Mouse (Mus musculus): ENCODE data around the gene Reg4. TPM values are rescaled to one million over a fixed set of nuclear protein-coding genes. Genes with fewer than 3 reads are reported as not detected.

Reg4 gene
- total RNA-seq (2014; rRNA removed) (not detected in 2 replicates), polyA plus RNA-seq (2015; fragmentation: Nextera tagmentation; extraction: Ambion mirVana) (not detected in 2 replicates)

- no peak within 1 kb of the TSS for H3K9ac ChIP-seq
- H3K4me3 ChIP-seq (ENCODE audit: low read depth, low read length): no peak within 1 kb of the TSS
- ATAC-seq (no peak), DNase-seq (no peak)
- no peak within 1 kb of the TSS for H3K27ac ChIP-seq (ENCODE audit: low read depth, low read length)
- H3K4me2 ChIP-seq (ENCODE audit: low read depth): no peak within 1 kb of the TSS
- H3K9me3 ChIP-seq (ENCODE audit: low read length): no peaks in the 10 kb centered on the region
- no peaks in the 10 kb centered on the region for H3K36me3 ChIP-seq (ENCODE audit: insufficient read depth)
- H3K4me1 ChIP-seq (ENCODE audit: insufficient read depth): no peaks in the 10 kb centered on the region
- TF ChIP-seq CTCF (IDR thresholded peaks at IDR 0.05; ENCODE audit: low read depth): no peak
- H3K27me3 ChIP-seq (ENCODE audit: insufficient read depth, low read length): no peaks in the 10 kb centered on the region
- WGBS: 89% methylated on average over 8 of the region's 8 CpGs
Observed at GRCm38 (mm10) chr3:98221856-98222255, at the start of gene Reg4. Gene Reg4, plus strand, starts transcription at chr3:98222156.

DNA sequence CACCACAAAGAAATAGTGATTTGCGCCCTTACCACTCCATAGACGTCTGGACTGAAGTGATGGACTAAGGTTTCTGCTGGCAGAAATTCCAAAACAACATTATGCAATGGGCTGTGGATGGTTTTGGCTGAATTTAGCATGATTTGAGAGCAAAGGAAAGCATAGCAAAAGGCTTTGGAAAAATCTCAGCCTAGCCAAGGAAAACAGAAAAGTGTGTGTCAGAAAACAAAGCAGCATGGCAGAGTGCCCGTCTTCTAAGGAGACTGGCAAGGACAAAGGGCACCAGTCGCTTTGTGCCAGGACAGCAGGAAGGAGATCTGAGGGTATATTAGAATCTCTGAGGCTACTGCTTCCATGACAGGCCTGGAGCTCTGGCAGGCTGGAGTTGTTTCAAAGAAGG lies 43.6 kb upstream of the Reg4 start:
- Histone ChIP-seq H3K27ac (ENCODE audit: low read depth, low read length) (no peak overlapping the region), H3K4me3 (ENCODE audit: low read depth, low read length) (no peak overlapping the region), H3K4me1 (ENCODE audit: insufficient read depth) (no peaks in the 10 kb centered on the region), H3K27me3 (ENCODE audit: insufficient read depth, low read length) (no peaks in the 10 kb centered on the region), H3K36me3 (ENCODE audit: insufficient read depth) (no peaks in the 10 kb centered on the region), H3K9me3 (ENCODE audit: low read length) (0 out of 2 replicates have a peak, but pooled peaks cover 10% of the 10 kb centered on the region), H3K4me2 (ENCODE audit: low read depth) (no peak overlapping the region), H3K9ac (no peak overlapping the region)
- ATAC-seq (peak; percentile 59; the same call in 1 of the 2 replicates), DNase-seq (peak; percentile 50)
- no peak for TF ChIP-seq CTCF (IDR thresholded peaks at IDR 0.05; ENCODE audit: low read depth)
- 42% methylated on average over 4 of the region's 4 CpGs for whole genome bisulfite sequencing

GRCm38 (mm10) chr3:98180805-98181204 lies 41.2 kb upstream of the Reg4 start:
- 22% methylated on average over 7 of the region's 7 CpGs for WGBS
- peak; percentile 63 for ATAC-seq
- H3K36me3 ChIP-seq (ENCODE audit: insufficient read depth): no peaks in the 10 kb centered on the region
- H3K27me3 ChIP-seq (ENCODE audit: insufficient read depth, low read length): no peaks in the 10 kb centered on the region
- H3K4me3 ChIP-seq (ENCODE audit: low read depth, low read length): no peak overlapping the region
- H3K9ac ChIP-seq: no peak overlapping the region
- peak; percentile 70 for DNase-seq
- 0 out of 2 replicates have a peak, but pooled peaks cover 7% of the 10 kb centered on the region for H3K9me3 ChIP-seq (ENCODE audit: low read length)
- no peak overlapping the region for H3K27ac ChIP-seq (ENCODE audit: low read depth, low read length)
- TF ChIP-seq CTCF (IDR thresholded peaks at IDR 0.05; ENCODE audit: low read depth): peak; percentile 68
- no peak overlapping the region for H3K4me2 ChIP-seq (ENCODE audit: low read depth)
- H3K4me1 ChIP-seq (ENCODE audit: insufficient read depth): no peaks in the 10 kb centered on the region

DNA sequence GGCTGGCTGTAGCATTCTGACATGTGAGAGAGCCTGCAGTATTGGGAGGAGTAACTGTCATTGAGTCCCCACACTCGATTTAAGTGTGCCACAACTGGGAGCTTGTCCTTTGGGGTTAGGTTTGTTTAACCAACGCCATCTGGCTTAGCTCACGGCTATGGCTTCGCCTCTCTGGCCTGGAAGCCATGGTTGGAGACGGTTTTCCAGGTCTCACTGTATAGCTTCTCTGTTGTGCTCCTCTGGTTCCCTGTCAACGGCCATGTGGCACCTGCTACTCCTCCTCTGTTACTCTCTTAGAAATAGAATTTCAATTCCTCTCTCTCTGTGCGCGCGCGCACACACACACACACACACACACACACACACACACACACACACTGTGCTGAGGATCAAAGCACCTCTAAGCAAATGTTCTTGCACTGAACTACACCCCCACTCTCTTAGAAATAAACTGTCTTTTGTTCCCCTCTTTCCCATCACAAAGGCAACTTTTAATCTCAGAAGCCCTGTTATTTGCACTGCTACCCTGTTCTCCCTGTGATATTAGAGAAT lies 36.7 kb upstream of the Reg4 start:
- Histone ChIP-seq H3K4me3 (ENCODE audit: low read depth, low read length) (no peak overlapping the region), H3K4me1 (ENCODE audit: insufficient read depth) (no peaks in the 10 kb centered on the region), H3K9me3 (ENCODE audit: low read length) (no peaks in the 10 kb centered on the region), H3K36me3 (ENCODE audit: insufficient read depth) (no peaks in the 10 kb centered on the region), H3K4me2 (ENCODE audit: low read depth) (no peak overlapping the region), H3K9ac (no peak overlapping the region), H3K27ac (ENCODE audit: low read depth, low read length) (no peak overlapping the region), H3K27me3 (ENCODE audit: insufficient read depth, low read length) (no peaks in the 10 kb centered on the region)
- peak; percentile 62 for ATAC-seq
- WGBS: 37% methylated on average over 10 of the region's 10 CpGs
- no peak for TF ChIP-seq CTCF (IDR thresholded peaks at IDR 0.05; ENCODE audit: low read depth)
- peak; percentile 26 for DNase-seq

DNA sequence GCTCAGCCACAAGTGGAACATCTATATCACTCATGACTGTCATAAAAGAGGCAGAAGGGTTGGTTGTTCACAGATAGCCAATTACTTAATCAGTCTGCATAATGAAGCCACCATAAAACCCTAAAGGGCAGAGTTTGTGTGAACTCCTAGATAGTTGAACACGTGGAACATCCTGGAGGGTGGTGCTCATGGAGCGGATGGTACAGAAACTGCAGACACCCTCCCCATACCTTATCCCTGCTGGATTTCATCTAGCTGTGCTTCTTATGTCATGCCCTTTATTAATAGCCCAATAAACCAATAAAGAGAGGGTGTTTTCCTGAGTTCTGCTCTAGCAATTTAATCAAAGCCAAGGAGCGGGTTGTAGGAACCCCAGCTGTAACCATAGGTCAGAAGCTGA lies 34.2 kb upstream of the Reg4 start:
- Histone ChIP-seq H3K36me3 (ENCODE audit: insufficient read depth) (no peaks in the 10 kb centered on the region), H3K9me3 (ENCODE audit: low read length) (no peaks in the 10 kb centered on the region), H3K9ac (no peak overlapping the region), H3K4me1 (ENCODE audit: insufficient read depth) (no peaks in the 10 kb centered on the region), H3K27me3 (ENCODE audit: insufficient read depth, low read length) (no peaks in the 10 kb centered on the region), H3K27ac (ENCODE audit: low read depth, low read length) (no peak overlapping the region), H3K4me3 (ENCODE audit: low read depth, low read length) (no peak overlapping the region), H3K4me2 (ENCODE audit: low read depth) (no peak overlapping the region)
- 92% methylated on average over 3 of the region's 3 CpGs for WGBS
- no peak for TF ChIP-seq CTCF (IDR thresholded peaks at IDR 0.05; ENCODE audit: low read depth)
- DNase-seq (no peak), ATAC-seq (no peak)

- WGBS: 13% methylated on average over 9 of the region's 9 CpGs
- no peaks in the 10 kb centered on the region for H3K9me3 ChIP-seq (ENCODE audit: low read length)
- H3K9ac ChIP-seq: no peak overlapping the region
- H3K4me2 ChIP-seq (ENCODE audit: low read depth): no peak overlapping the region
- ATAC-seq: peak; percentile 42
- no peaks in the 10 kb centered on the region for H3K27me3 ChIP-seq (ENCODE audit: insufficient read depth, low read length)
- no peaks in the 10 kb centered on the region for H3K4me1 ChIP-seq (ENCODE audit: insufficient read depth)
- TF ChIP-seq CTCF (IDR thresholded peaks at IDR 0.05; ENCODE audit: low read depth): no peak
- no peak for DNase-seq
- no peak overlapping the region for H3K4me3 ChIP-seq (ENCODE audit: low read depth, low read length)
- no peaks in the 10 kb centered on the region for H3K36me3 ChIP-seq (ENCODE audit: insufficient read depth)
- H3K27ac ChIP-seq (ENCODE audit: low read depth, low read length): no peak overlapping the region
Observed at GRCm38 (mm10) chr3:98197711-98198532, 24.0 kb upstream of the Reg4 start.

DNA sequence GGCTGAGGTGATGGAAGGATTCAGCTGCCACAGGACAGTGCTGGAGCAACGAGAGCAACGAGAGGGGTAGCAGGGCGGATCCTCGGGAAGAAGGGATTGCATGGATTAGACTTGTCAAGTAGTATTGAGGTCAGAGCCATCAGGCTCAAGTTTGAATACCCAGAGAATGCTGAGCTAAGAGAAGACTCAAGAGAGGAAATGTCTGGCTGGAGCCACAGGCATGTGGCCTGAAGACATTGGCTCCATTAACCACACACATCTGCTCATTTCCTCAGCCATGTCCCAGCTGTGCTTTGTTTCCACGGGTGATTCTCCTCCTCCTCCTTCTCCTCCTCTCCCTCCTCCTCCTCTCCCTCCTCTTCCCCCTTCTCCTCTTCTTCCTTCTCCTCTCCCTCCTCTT lies 22.2 kb upstream of the Reg4 start:
- no peak overlapping the region for H3K9ac ChIP-seq
- no peaks in the 10 kb centered on the region for H3K9me3 ChIP-seq (ENCODE audit: low read length)
- 73% methylated on average over 5 of the region's 5 CpGs for WGBS
- no peaks in the 10 kb centered on the region for H3K27me3 ChIP-seq (ENCODE audit: insufficient read depth, low read length)
- no peak overlapping the region for H3K4me2 ChIP-seq (ENCODE audit: low read depth)
- H3K27ac ChIP-seq (ENCODE audit: low read depth, low read length): no peak overlapping the region
- no peak for TF ChIP-seq CTCF (IDR thresholded peaks at IDR 0.05; ENCODE audit: low read depth)
- no peak for ATAC-seq
- H3K4me1 ChIP-seq (ENCODE audit: insufficient read depth): no peaks in the 10 kb centered on the region
- H3K36me3 ChIP-seq (ENCODE audit: insufficient read depth): no peaks in the 10 kb centered on the region
- H3K4me3 ChIP-seq (ENCODE audit: low read depth, low read length): no peak overlapping the region
- no peak for DNase-seq
